Mouse (Mus musculus) T-cell, adult 2 months (primary cell): Measurements from ENCODE around the gene Ppp1r10.

Experiments used
- DNase-seq: peaks from one replicate; pipeline ENCODE4 v3.0.0; 2022; ENCODE audit warnings: low spot score

Ppp1r10 gene

GRCm38 (mm10) chr17:35916297-35917142, at the start of gene Ppp1r10, which contains the start of gene Mrps18b:
Gene Ppp1r10, plus strand, starts transcription at chr17:35916434.
Gene Mrps18b, minus strand, starts transcription at chr17:35916389.
- DNase-seq, result peak; percentile 100

GRCm38 (mm10) chr17:35866911-35867890, 49.0 kb upstream of the Ppp1r10 start:
- DNase-seq, result peak; percentile 31

- peak; percentile 54 for DNase-seq
Measured at GRCm38 (mm10) chr17:35868165-35868820, 47.9 kb upstream of the Ppp1r10 start.

GRCm38 (mm10) chr17:35868961-35869345, 47.3 kb upstream of the Ppp1r10 start:
- DNase-seq, result no peak

- no peak for DNase-seq
Measured at GRCm38 (mm10) chr17:35869346-35870067, 46.7 kb upstream of the Ppp1r10 start.

- peak; percentile 87 for DNase-seq
Measured at GRCm38 (mm10) chr17:35870151-35870883, 45.9 kb upstream of the Ppp1r10 start.

GRCm38 (mm10) chr17:35870884-35871696, 45.1 kb upstream of the Ppp1r10 start:
- DNase-seq, result peak; percentile 67

GRCm38 (mm10) chr17:35873774-35874519, 42.3 kb upstream of the Ppp1r10 start:
- DNase-seq, result peak; percentile 80

GRCm38 (mm10) chr17:35874721-35875120, 41.5 kb upstream of the Ppp1r10 start:
- DNase-seq, result no peak

GRCm38 (mm10) chr17:35879245-35880057, 36.8 kb upstream of the Ppp1r10 start, which contains the start of gene Dhx16:
Gene Dhx16, plus strand, starts transcription at chr17:35879819.
- DNase-seq, result peak; percentile 93

- no peak for DNase-seq
Measured at GRCm38 (mm10) chr17:35882924-35883323, 33.3 kb upstream of the Ppp1r10 start.

GRCm38 (mm10) chr17:35883777-35884176, 32.5 kb upstream of the Ppp1r10 start:
- no peak for DNase-seq

GRCm38 (mm10) chr17:35887725-35888124, 28.5 kb upstream of the Ppp1r10 start:
- DNase-seq, result no peak

GRCm38 (mm10) chr17:35896781-35897643, 19.2 kb upstream of the Ppp1r10 start, which contains the start of gene 2310061I04Rik:
Gene 2310061I04Rik, minus strand, starts transcription at chr17:35897431.
- peak; percentile 93 for DNase-seq

- DNase-seq, result no peak
Measured at GRCm38 (mm10) chr17:35897644-35898573, 18.3 kb upstream of the Ppp1r10 start.

GRCm38 (mm10) chr17:35900636-35901035, 15.6 kb upstream of the Ppp1r10 start:
- no peak for DNase-seq
